Mouse (Mus musculus) midbrain, embryonic 11.5 days (tissue): ENCODE measurements around the gene Tnfaip8l2. TPM values are rescaled to one million over a fixed set of nuclear protein-coding genes. Genes with fewer than 3 reads are reported as not detected.
A peak's percentile ranks its signal among the peaks of the same experiment; 100 is the strongest.

Experiments
- ATAC-seq: fragments of 200-750 bp; cut with Nextera tagmentation; 2 replicates; pipeline ENCODE4 v1.8.0; 2017; ENCODE audit warnings: moderate TSS enrichment, moderate library complexity; ENCODE audit not compliant: low FRiP score
- DNase-seq: peaks from one replicate; pipeline ENCODE4 v3.0.0; 2015; ENCODE audit warnings: low spot score; ENCODE audit errors: missing footprints
- H3K27ac ChIP-seq: fragments of 300-500 bp; sonication (generic); 2 replicates; pipeline ENCODE4 v1.5.1; 2014; ENCODE audit warnings: low read depth, low read length
- H3K27me3 ChIP-seq: fragments of 300-500 bp; sonication (generic); 2 replicates; pipeline ENCODE4 v1.6.1; 2014; ENCODE audit warnings: mild to moderate bottlenecking, low read length, moderate library complexity, mixed read lengths; ENCODE audit not compliant: control insufficient read depth, insufficient read depth
- H3K36me3 ChIP-seq: fragments of 300-500 bp; sonication (generic); 2 replicates; pipeline ENCODE4 v1.6.1; 2014; ENCODE audit warnings: mild to moderate bottlenecking, low read length, moderate library complexity, mixed read lengths; ENCODE audit not compliant: control insufficient read depth, insufficient read depth
- H3K4me1 ChIP-seq: fragments of 300-500 bp; sonication (generic); 2 replicates; pipeline ENCODE4 v1.6.1; 2014; ENCODE audit warnings: low read length; ENCODE audit not compliant: control insufficient read depth, insufficient read depth
- H3K4me2 ChIP-seq: fragments of 300-500 bp; sonication (generic); 2 replicates; pipeline ENCODE4 v1.6.1; 2014; ENCODE audit warnings: mild to moderate bottlenecking, moderate library complexity
- H3K4me3 ChIP-seq: fragments of 300-500 bp; sonication (generic); 2 replicates; pipeline ENCODE4 v1.5.1; 2014; ENCODE audit warnings: low read depth, low read length
- H3K9ac ChIP-seq: fragments of 300-500 bp; sonication (generic); 2 replicates; pipeline ENCODE4 v1.6.1; 2014; ENCODE audit warnings: low read length
- H3K9me3 ChIP-seq: fragments of 300-500 bp; sonication (generic); 2 replicates; pipeline ENCODE4 v1.6.1; 2016; ENCODE audit warnings: low read length; ENCODE audit not compliant: control insufficient read depth
- WGBS: fragments of 180-500 bp; shearing (Covaris S2); extraction: QIAGEN DNeasy Blood & Tissue Kit; methylation state at CpG from one replicate; pipeline ENCODE4 v1.1.7; 2014; 5-methylcytosine and 5-hydroxymethylcytosine counted together
- polyA plus RNA-seq: library from polyadenylated mRNA; unstranded; fragments of >200 nt; fragmentation: Nextera tagmentation; extraction: Ambion mirVana; gene quantifications from 2 replicates; pipeline ENCODE4 v1.2.1, GENCODE M21; 2014

Gene Tnfaip8l2
- 2.2 and 2.9 TPM in 2 replicates for polyA plus RNA-seq

GRCm38 (mm10) chr3:95141952-95142616, at the start of gene Tnfaip8l2:
Tnfaip8l2 (minus strand) TSS chr3:95142360.
- H3K27ac ChIP-seq = no peak within 1 kb of the TSS
- no peaks in the 10 kb centered on the region for H3K4me1 ChIP-seq
- H3K36me3 ChIP-seq = peaks cover 2% of the 10 kb centered on the region; the same call in 1 of the 2 replicates
- no peaks in the 10 kb centered on the region for H3K9me3 ChIP-seq
- H3K9ac ChIP-seq = no peak within 1 kb of the TSS
- H3K27me3 ChIP-seq = no peaks in the 10 kb centered on the region
- peak; percentile 52; the same call in 1 of the 2 replicates for ATAC-seq
- peak; percentile 72 for DNase-seq
- WGBS = 83% methylated on average over 10 of the region's 10 CpGs
- H3K4me2 ChIP-seq = no peak within 1 kb of the TSS
- H3K4me3 ChIP-seq = no peak within 1 kb of the TSS

- H3K9me3 ChIP-seq = no peaks in the 10 kb centered on the region
- H3K4me1 ChIP-seq = no peaks in the 10 kb centered on the region
- no peaks in the 10 kb centered on the region for H3K27me3 ChIP-seq
- H3K4me2 ChIP-seq = no peak overlapping the region
- 95% methylated on average over 6 of the region's 6 CpGs for WGBS
- no peak overlapping the region for H3K4me3 ChIP-seq
- no peak for ATAC-seq
- peaks cover 29% of the 10 kb centered on the region for H3K36me3 ChIP-seq
- H3K9ac ChIP-seq = no peak overlapping the region
- DNase-seq = no peak
- H3K27ac ChIP-seq = no peak overlapping the region
Observed at GRCm38 (mm10) chr3:95186888-95187287, 44.7 kb upstream of the Tnfaip8l2 start.

DNA sequence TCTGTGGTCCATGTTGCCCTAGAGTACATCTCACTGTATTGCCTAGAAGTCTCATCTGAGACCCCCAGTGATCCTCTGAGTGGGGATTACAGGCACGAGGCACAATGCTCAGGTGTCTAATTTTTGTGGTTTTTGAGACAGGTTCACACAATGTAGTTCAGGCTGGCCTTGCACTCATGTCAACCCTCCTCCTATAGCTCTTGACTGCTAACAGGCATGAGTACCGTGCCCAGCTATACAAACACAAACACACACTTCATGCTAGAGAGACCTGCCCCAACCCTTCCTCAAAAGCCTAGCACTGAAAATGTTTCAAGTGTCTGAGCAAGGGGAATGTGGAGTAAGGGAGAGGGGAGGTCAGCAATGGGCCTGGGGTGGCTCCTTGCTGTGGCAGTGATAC, 43.9 kb upstream of the Tnfaip8l2 start:
- Histone ChIP-seq H3K27me3 (no peaks in the 10 kb centered on the region), H3K9me3 (no peaks in the 10 kb centered on the region), H3K36me3 (peaks cover 29% of the 10 kb centered on the region), H3K4me3 (no peak overlapping the region), H3K27ac (no peak overlapping the region), H3K4me1 (no peaks in the 10 kb centered on the region), H3K9ac (no peak overlapping the region), H3K4me2 (no peak overlapping the region)
- WGBS = 94% methylated on average over 2 of the region's 2 CpGs
- no peak for ATAC-seq
- no peak for DNase-seq

DNA sequence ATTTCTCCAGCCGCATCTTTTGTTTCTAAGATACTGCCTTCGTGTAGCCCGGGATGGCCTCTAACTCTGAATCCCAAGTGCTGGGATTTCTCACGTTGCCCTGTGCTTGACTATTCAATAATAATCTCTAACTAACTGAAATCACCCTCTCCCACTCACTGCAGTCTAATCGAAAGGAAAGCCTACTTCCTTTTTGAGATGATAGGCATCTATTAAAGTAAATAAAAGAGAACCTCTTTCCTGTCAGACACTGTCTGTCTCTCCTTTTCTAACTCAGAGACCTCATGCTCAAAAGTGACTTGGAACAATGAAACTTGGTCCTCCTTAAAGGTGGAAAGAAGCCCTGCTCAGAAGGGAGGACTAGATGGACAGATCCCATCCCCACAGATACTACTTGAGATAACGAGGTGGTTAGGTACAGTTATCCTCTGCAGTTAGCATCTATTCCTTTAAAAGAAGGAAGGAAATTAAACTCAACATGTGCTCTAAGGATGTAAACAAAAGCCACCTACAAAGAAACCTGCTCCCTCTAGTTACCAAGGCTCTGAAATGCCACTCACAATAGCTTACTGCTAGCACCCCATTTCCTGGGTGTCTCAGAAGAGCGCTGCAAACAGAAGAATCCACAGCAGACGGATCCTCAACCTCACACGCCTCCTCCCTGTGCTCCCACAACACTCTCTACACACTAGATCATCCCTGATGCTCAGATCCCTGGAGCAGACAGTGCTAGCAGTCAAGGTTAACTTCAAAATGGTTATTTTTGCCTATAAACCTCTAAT, 42.8 kb upstream of the Tnfaip8l2 start:
- Histone ChIP-seq H3K9me3 (no peaks in the 10 kb centered on the region), H3K27ac (no peak overlapping the region), H3K4me3 (no peak overlapping the region), H3K4me1 (no peaks in the 10 kb centered on the region), H3K36me3 (peaks cover 27% of the 10 kb centered on the region), H3K9ac (no peak overlapping the region), H3K4me2 (no peak overlapping the region), H3K27me3 (no peaks in the 10 kb centered on the region)
- WGBS = 95% methylated on average over 9 of the region's 9 CpGs
- no peak for DNase-seq
- ATAC-seq = no peak

- no peak overlapping the region for H3K4me2 ChIP-seq
- H3K9me3 ChIP-seq = no peaks in the 10 kb centered on the region
- H3K27me3 ChIP-seq = no peaks in the 10 kb centered on the region
- H3K4me1 ChIP-seq = no peaks in the 10 kb centered on the region
- H3K4me3 ChIP-seq = no peak overlapping the region
- WGBS = 64% methylated on average over 1 of the region's 1 CpGs
- no peak overlapping the region for H3K9ac ChIP-seq
- H3K36me3 ChIP-seq = peaks cover 11% of the 10 kb centered on the region
- no peak overlapping the region for H3K27ac ChIP-seq
- no peak for ATAC-seq
- DNase-seq = no peak
Observed at GRCm38 (mm10) chr3:95181841-95182240, 39.7 kb upstream of the Tnfaip8l2 start.

DNA sequence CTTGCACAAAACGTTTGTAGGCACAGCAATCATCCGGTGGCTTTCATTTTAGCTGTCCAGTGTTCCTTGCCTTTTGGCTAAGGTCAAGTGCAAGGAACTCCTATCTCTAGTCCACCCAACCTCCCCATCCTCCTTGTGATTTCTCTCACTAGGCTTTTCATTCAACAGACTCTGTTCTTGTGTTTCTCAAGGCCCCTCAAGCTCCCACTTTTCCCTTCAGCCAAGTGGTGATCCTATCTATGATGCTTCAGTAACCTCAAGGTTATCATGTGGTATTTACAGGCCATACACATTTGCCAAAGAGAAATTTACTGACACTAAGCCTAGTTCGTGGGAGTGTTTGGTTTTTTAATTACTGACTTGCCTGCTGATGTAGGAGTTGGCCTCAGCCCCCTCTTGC, 37.7 kb upstream of the Tnfaip8l2 start:
- Histone ChIP-seq H3K9ac (no peak overlapping the region), H3K9me3 (no peaks in the 10 kb centered on the region), H3K27ac (no peak overlapping the region), H3K36me3 (peaks cover 6% of the 10 kb centered on the region), H3K4me3 (no peak overlapping the region), H3K4me2 (no peak overlapping the region), H3K4me1 (no peaks in the 10 kb centered on the region), H3K27me3 (no peaks in the 10 kb centered on the region)
- 78% methylated on average over 3 of the region's 3 CpGs for WGBS
- no peak for ATAC-seq
- no peak for DNase-seq

GRCm38 (mm10) chr3:95178948-95179347, 36.8 kb upstream of the Tnfaip8l2 start:
- H3K4me3 ChIP-seq = no peak overlapping the region
- no peak overlapping the region for H3K4me2 ChIP-seq
- H3K36me3 ChIP-seq = peaks cover 2% of the 10 kb centered on the region; the same call in 1 of the 2 replicates
- H3K27ac ChIP-seq = no peak overlapping the region
- ATAC-seq = no peak
- no peak overlapping the region for H3K9ac ChIP-seq
- H3K4me1 ChIP-seq = no peaks in the 10 kb centered on the region; the same call in 1 of the 2 replicates
- H3K9me3 ChIP-seq = no peaks in the 10 kb centered on the region
- peaks cover 2% of the 10 kb centered on the region for H3K27me3 ChIP-seq
- WGBS = 85% methylated on average over 5 of the region's 5 CpGs
- DNase-seq = no peak

DNA sequence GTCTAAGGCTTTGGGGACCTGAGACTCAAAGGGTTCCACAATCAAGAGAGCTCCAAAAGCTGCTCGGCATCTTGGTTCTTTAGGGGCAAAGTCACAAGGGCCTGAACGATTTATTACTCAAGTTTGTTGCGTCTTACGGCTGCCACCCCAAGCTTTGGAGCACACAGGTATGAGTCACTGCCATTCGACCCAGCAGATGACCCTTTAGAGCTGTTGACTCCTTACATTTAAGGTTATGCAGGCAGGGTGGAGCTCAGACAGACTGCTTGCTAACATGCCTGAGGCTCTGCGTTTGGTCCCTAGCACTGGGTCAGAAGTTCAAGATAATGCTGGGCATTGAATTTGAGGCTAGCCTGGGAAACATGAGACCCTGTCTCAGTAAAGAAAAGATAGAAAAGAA, 35.4 kb upstream of the Tnfaip8l2 start:
- Histone ChIP-seq H3K9me3 (no peaks in the 10 kb centered on the region), H3K27ac (no peak overlapping the region), H3K4me1 (peaks cover 9% of the 10 kb centered on the region), H3K27me3 (peaks cover 16% of the 10 kb centered on the region), H3K4me3 (no peak overlapping the region), H3K4me2 (no peak overlapping the region), H3K9ac (no peak overlapping the region), H3K36me3 (peaks cover 5% of the 10 kb centered on the region)
- DNase-seq (no peak), ATAC-seq (no peak)
- 77% methylated on average over 6 of the region's 6 CpGs for WGBS

DNA sequence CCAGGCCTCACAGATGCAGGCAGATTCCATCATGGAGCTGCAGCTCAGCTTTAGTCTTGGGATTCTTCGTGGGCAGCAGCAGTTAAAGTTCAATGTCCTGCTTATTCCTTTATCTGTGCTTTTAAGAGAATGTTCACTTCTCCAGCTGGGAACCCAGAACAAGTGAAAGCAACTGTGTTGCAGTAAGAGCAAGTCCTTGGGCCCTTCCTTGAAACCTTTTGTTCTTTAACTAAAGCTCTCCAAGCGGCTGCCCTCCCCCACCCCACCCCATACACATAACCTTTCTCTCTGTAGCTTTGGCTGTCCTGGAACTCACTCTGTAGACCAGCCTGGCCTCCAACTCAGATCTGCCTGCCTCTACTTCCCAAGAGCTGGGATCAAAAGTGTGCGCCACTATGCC, 34.3 kb upstream of the Tnfaip8l2 start:
- WGBS = 62% methylated on average over 3 of the region's 3 CpGs
- peaks cover 14% of the 10 kb centered on the region for H3K36me3 ChIP-seq

More for the DNA sequence above, 34.3 kb upstream of the Tnfaip8l2 start:
- H3K9me3 ChIP-seq = no peaks in the 10 kb centered on the region
- ATAC-seq (no peak), DNase-seq (no peak)
- H3K27ac ChIP-seq = no peak overlapping the region
- H3K9ac ChIP-seq = no peak overlapping the region
- H3K4me2 ChIP-seq = no peak overlapping the region
- H3K4me3 ChIP-seq = no peak overlapping the region
- peaks cover 11% of the 10 kb centered on the region for H3K4me1 ChIP-seq
- H3K27me3 ChIP-seq = peaks cover 27% of the 10 kb centered on the region
